Mouse (Mus musculus): Measurements from ENCODE around the gene Heca. TPM values are rescaled to one million over a fixed set of nuclear protein-coding genes. Genes with fewer than 3 reads are reported as not detected.

Gene Heca
- total and polyA plus RNA-seq, 3 experiments, result 5.7 to 66.9 (median 10.5) TPM

GRCm38 (mm10) chr10:17919971-17920370 is 27.9 kb downstream of the Heca start:
- no peak overlapping the region for H3K9ac ChIP-seq (ENCODE audit: control insufficient read depth, low read depth, low read length, poor library complexity, severe bottlenecking)
- no peaks in the 10 kb centered on the region for H3K9me3 ChIP-seq (replicated peaks; ENCODE audit: insufficient read depth, low read length)
- DNase-seq (ENCODE audit: low read depth, low spot score), result no peak
- no peaks in the 10 kb centered on the region; the same call in 1 of the 2 replicates for H3K79me2 ChIP-seq (ENCODE audit: control insufficient read depth, insufficient read depth, low read length, poor library complexity)
- no peak overlapping the region for H3K27ac ChIP-seq (ENCODE audit: control insufficient read depth, low read depth, low read length)
- peaks cover under 1 to 4% of the 10 kb centered on the region in 2 experiments for H3K4me1 ChIP-seq (ENCODE audit: control insufficient read depth in 1 of 2, insufficient read depth in 2 of 2, low read length in 2 of 2)
- TF ChIP-seq BHLHE40 (IDR thresholded peaks at IDR 0.05; ENCODE audit: borderline replicate concordance, low read depth, low read length) (no peak), ZC3H11A (IDR thresholded peaks at IDR 0.05; ENCODE audit: low read depth, low read length) (no peak), USF1 (IDR thresholded peaks at IDR 0.05; ENCODE audit: low read depth, low read length) (no peak), POLR2A (IDR thresholded peaks at IDR 0.05; ENCODE audit: control insufficient read depth in 1 of 2, insufficient read depth in 1 of 2, low read depth in 1 of 2, low read length in 2 of 2, poor library complexity in 1 of 2) (no peak), TCF12 (IDR thresholded peaks at IDR 0.05; ENCODE audit: low read depth, low read length) (no peak), NRF1 (IDR thresholded peaks at IDR 0.05; ENCODE audit: insufficient read depth, low read depth, low read length, poor library complexity, severe bottlenecking) (no peak), TBP (IDR thresholded peaks at IDR 0.05; ENCODE audit: low read depth, low read length) (no peak), CHD1 (IDR thresholded peaks at IDR 0.05; ENCODE audit: low read depth, low read length) (no peak), MEF2A (IDR thresholded peaks at IDR 0.05; ENCODE audit: extremely low read depth, insufficient replicate concordance, low read depth, low read length, poor library complexity, severe bottlenecking) (no peak)
- no peaks in the 10 kb centered on the region for H3K27me3 ChIP-seq (ENCODE audit: control insufficient read depth in 1 of 2, insufficient read depth in 2 of 2, low read length in 2 of 2)
- H3K36me3 ChIP-seq (ENCODE audit: control insufficient read depth in 1 of 2, insufficient read depth in 2 of 2, low read length in 2 of 2), result peaks cover 0 to 3% of the 10 kb centered on the region in 2 experiments; a peak in 3 of 4 replicates
- no peak overlapping the region for H3K4me3 ChIP-seq (ENCODE audit: control insufficient read depth in 1 of 2, insufficient read depth in 1 of 2, low read depth in 2 of 2, low read length in 2 of 2)

GRCm38 (mm10) chr10:17919032-17919431 is 28.8 kb downstream of the Heca start:
- Histone ChIP-seq H3K79me2 (ENCODE audit: control insufficient read depth, insufficient read depth, low read length, poor library complexity) (no peaks in the 10 kb centered on the region; the same call in 1 of the 2 replicates), H3K4me3 (ENCODE audit: control insufficient read depth in 1 of 2, insufficient read depth in 1 of 2, low read depth in 2 of 2, low read length in 2 of 2) (no peak overlapping the region), H3K27ac (ENCODE audit: control insufficient read depth, low read depth, low read length) (no peak overlapping the region), H3K36me3 (ENCODE audit: control insufficient read depth in 1 of 2, insufficient read depth in 2 of 2, low read length in 2 of 2) (peaks cover 0 to 2% of the 10 kb centered on the region in 2 experiments; a peak in 2 of 4 replicates), H3K9ac (ENCODE audit: control insufficient read depth, low read depth, low read length, poor library complexity, severe bottlenecking) (no peak overlapping the region), H3K27me3 (ENCODE audit: control insufficient read depth in 1 of 2, insufficient read depth in 2 of 2, low read length in 2 of 2) (no peaks in the 10 kb centered on the region), H3K4me1 (ENCODE audit: control insufficient read depth in 1 of 2, insufficient read depth in 2 of 2, low read length in 2 of 2) (peaks cover 0 to 2% of the 10 kb centered on the region in 2 experiments; a peak in 2 of 4 replicates), H3K9me3 (replicated peaks; ENCODE audit: insufficient read depth, low read length) (no peaks in the 10 kb centered on the region)
- no peak for DNase-seq (ENCODE audit: low read depth, low spot score)
- TF ChIP-seq USF2 (IDR thresholded peaks at IDR 0.05; ENCODE audit: borderline replicate concordance in 1 of 2, insufficient read depth in 1 of 2, low read depth in 1 of 2, low read length in 2 of 2), result no peak
- TF ChIP-seq MAX (IDR thresholded peaks at IDR 0.05; ENCODE audit: low read length), result no peak
- no peak for TF ChIP-seq EP300 (IDR thresholded peaks at IDR 0.05; ENCODE audit: low read depth in 1 of 2, low read length in 2 of 2)
- no peak for TF ChIP-seq ZMIZ1 (IDR thresholded peaks at IDR 0.05; ENCODE audit: low read depth, low read length)

GRCm38 (mm10) chr10:17908731-17909130 is 39.1 kb downstream of the Heca start:
- no peak overlapping the region for H3K4me3 ChIP-seq (ENCODE audit: control insufficient read depth in 1 of 2, insufficient read depth in 1 of 2, low read depth in 2 of 2, low read length in 2 of 2)
- no peak overlapping the region for H3K9ac ChIP-seq (ENCODE audit: control insufficient read depth, low read depth, low read length, poor library complexity, severe bottlenecking)
- no peaks in the 10 kb centered on the region for H3K36me3 ChIP-seq (ENCODE audit: control insufficient read depth in 1 of 2, insufficient read depth in 2 of 2, low read length in 2 of 2)
- H3K27me3 ChIP-seq (ENCODE audit: control insufficient read depth in 1 of 2, insufficient read depth in 2 of 2, low read length in 2 of 2), result no peaks in the 10 kb centered on the region
- H3K79me2 ChIP-seq (ENCODE audit: control insufficient read depth, insufficient read depth, low read length, poor library complexity), result no peaks in the 10 kb centered on the region
- TF ChIP-seq RAD21 (IDR thresholded peaks at IDR 0.05; ENCODE audit: low read depth, low read length), result no peak
- TF ChIP-seq E2F4 (IDR thresholded peaks at IDR 0.05; ENCODE audit: borderline replicate concordance, low read depth, low read length), result no peak
- no peak for TF ChIP-seq MYC (IDR thresholded peaks at IDR 0.05; ENCODE audit: low read depth, low read length)
- no peak for TF ChIP-seq MYB (IDR thresholded peaks at IDR 0.05; ENCODE audit: low read depth, low read length)
- TF ChIP-seq MAX (IDR thresholded peaks at IDR 0.05; ENCODE audit: low read length), result no peak
- no peak for TF ChIP-seq MAZ (IDR thresholded peaks at IDR 0.05; ENCODE audit: low read depth, low read length)
- TF ChIP-seq MEF2A (IDR thresholded peaks at IDR 0.05; ENCODE audit: extremely low read depth, insufficient replicate concordance, low read depth, low read length, poor library complexity, severe bottlenecking), result no peak
- no peak for TF ChIP-seq POLR2A (IDR thresholded peaks at IDR 0.05; ENCODE audit: control insufficient read depth in 1 of 2, insufficient read depth in 1 of 2, low read depth in 1 of 2, low read length in 2 of 2, poor library complexity in 1 of 2)
- no peak for TF ChIP-seq NELFE (IDR thresholded peaks at IDR 0.05; ENCODE audit: low read depth, low read length)
- no peak for TF ChIP-seq MXI1 (IDR thresholded peaks at IDR 0.05; ENCODE audit: low read depth, low read length)
- TF ChIP-seq TBP (IDR thresholded peaks at IDR 0.05; ENCODE audit: low read depth, low read length), result no peak
- TF ChIP-seq ZMIZ1 (IDR thresholded peaks at IDR 0.05; ENCODE audit: low read depth, low read length), result no peak
- TF ChIP-seq UBTF (IDR thresholded peaks at IDR 0.05; ENCODE audit: borderline replicate concordance, insufficient read depth, low read depth, low read length), result no peak
- TF ChIP-seq USF2 (IDR thresholded peaks at IDR 0.05; ENCODE audit: borderline replicate concordance in 1 of 2, insufficient read depth in 1 of 2, low read depth in 1 of 2, low read length in 2 of 2), result no peak
- TF ChIP-seq MAFK (IDR thresholded peaks at IDR 0.05; ENCODE audit: borderline replicate concordance, low read depth, low read length), result no peak
- TF ChIP-seq JUND (IDR thresholded peaks at IDR 0.05; ENCODE audit: low read depth, low read length), result no peak
- no peak for TF ChIP-seq TCF12 (IDR thresholded peaks at IDR 0.05; ENCODE audit: low read depth, low read length)
- no peak for DNase-seq (ENCODE audit: low read depth, low spot score)
- H3K4me1 ChIP-seq (ENCODE audit: control insufficient read depth in 1 of 2, insufficient read depth in 2 of 2, low read length in 2 of 2), result no peaks in the 10 kb centered on the region
- no peaks in the 10 kb centered on the region for H3K9me3 ChIP-seq (replicated peaks; ENCODE audit: insufficient read depth, low read length)
- H3K27ac ChIP-seq (ENCODE audit: control insufficient read depth, low read depth, low read length), result no peak overlapping the region

Measured in MEL (cell line).